Mouse (Mus musculus) forebrain, embryonic 10.5 days (tissue): ENCODE measurements at regions not wholly inside any gene's neighbourhood (a gene's known extent, or its start where the extent isn't known, plus 50 kb on each side); places are given as distances from the start of the nearest gene placed in this dataset.

Source experiments
- DNase-seq: peaks from one replicate; pipeline ENCODE4 v3.0.0-alpha.2; 2017; ENCODE audit warnings: low spot score; ENCODE audit errors: extremely low spot score
- H3K27ac ChIP-seq: fragments of 300-500 bp; sonication (generic); 2 replicates; pipeline ENCODE4 v1.5.1; 2016; ENCODE audit warnings: mild to moderate bottlenecking
- H3K27me3 ChIP-seq: fragments of 300-500 bp; sonication (generic); 2 replicates; pipeline ENCODE4 v1.6.1; 2016; ENCODE audit warnings: mild to moderate bottlenecking; ENCODE audit not compliant: poor library complexity, severe bottlenecking
- H3K36me3 ChIP-seq: fragments of 300-500 bp; sonication (generic); replicated peaks from 2 replicates; pipeline ENCODE4 v1.6.1; 2016; ENCODE audit warnings: mild to moderate bottlenecking, moderate library complexity
- H3K4me1 ChIP-seq: fragments of 300-500 bp; sonication (generic); 2 replicates; pipeline ENCODE4 v1.6.1; 2016
- H3K4me3 ChIP-seq: fragments of 300-500 bp; sonication (generic); 2 replicates; pipeline ENCODE4 v1.5.1; 2016; ENCODE audit warnings: mild to moderate bottlenecking, moderate library complexity
- H3K9me3 ChIP-seq: fragments of 300-500 bp; sonication (generic); 2 replicates; pipeline ENCODE4 v1.6.1; 2016; ENCODE audit warnings: mild to moderate bottlenecking, moderate library complexity
- WGBS: fragments of 180-500 bp; shearing (Covaris S2); methylation state at CpG from one replicate; pipeline ENCODE4 v1.1.7; 2016; 5-methylcytosine and 5-hydroxymethylcytosine counted together

- Histone ChIP-seq H3K4me1 (no peaks in the 10 kb centered on the region; the same call in 1 of the 2 replicates), H3K27ac (no peak overlapping the region), H3K9me3 (no peaks in the 10 kb centered on the region), H3K4me3 (no peak overlapping the region), H3K27me3 (no peaks in the 10 kb centered on the region), H3K36me3 (no peaks in the 10 kb centered on the region)
- no peak for DNase-seq
- WGBS = 78% methylated on average over 5 of the region's 5 CpGs
Observed at GRCm38 (mm10) chr14:24731872-24732525, 245.1 kb downstream of the Rps24 start.

GRCm38 (mm10) chr14:24733326-24733725 is 246.4 kb downstream of the Rps24 start:
- Histone ChIP-seq H3K36me3 (no peaks in the 10 kb centered on the region), H3K9me3 (no peaks in the 10 kb centered on the region), H3K27me3 (no peaks in the 10 kb centered on the region), H3K27ac (no peak overlapping the region), H3K4me1 (peaks cover 3% of the 10 kb centered on the region), H3K4me3 (no peak overlapping the region)
- DNase-seq = no peak
- 89% methylated on average over 7 of the region's 7 CpGs for WGBS

- H3K36me3 ChIP-seq = no peaks in the 10 kb centered on the region
- no peaks in the 10 kb centered on the region for H3K27me3 ChIP-seq
- no peak overlapping the region for H3K4me3 ChIP-seq
- peaks cover 14% of the 10 kb centered on the region for H3K4me1 ChIP-seq
- peaks cover 3% of the 10 kb centered on the region for H3K9me3 ChIP-seq
- no peak for DNase-seq
- H3K27ac ChIP-seq = peak overlapping the region; percentile 41; the same call in 1 of the 2 replicates
Observed at GRCm38 (mm10) chr14:24738869-24739268, 251.9 kb downstream of the Rps24 start.

GRCm38 (mm10) chr14:24744451-24744850 is 257.5 kb downstream of the Rps24 start:
- Histone ChIP-seq H3K36me3 (no peaks in the 10 kb centered on the region), H3K4me1 (peaks cover 20% of the 10 kb centered on the region), H3K27me3 (no peaks in the 10 kb centered on the region), H3K27ac (no peak overlapping the region), H3K4me3 (no peak overlapping the region), H3K9me3 (peaks cover 3% of the 10 kb centered on the region)
- WGBS = 77% methylated on average over 2 of the region's 2 CpGs
- no peak for DNase-seq

- H3K27me3 ChIP-seq = no peaks in the 10 kb centered on the region
- peaks cover 3% of the 10 kb centered on the region for H3K9me3 ChIP-seq
- H3K27ac ChIP-seq = no peak overlapping the region
- no peaks in the 10 kb centered on the region for H3K36me3 ChIP-seq
- WGBS = 68% methylated on average over 3 of the region's 3 CpGs
- no peak for DNase-seq
- peaks cover 22% of the 10 kb centered on the region for H3K4me1 ChIP-seq
- no peak overlapping the region for H3K4me3 ChIP-seq
Observed at GRCm38 (mm10) chr14:24745730-24746129, 258.8 kb downstream of the Rps24 start.

GRCm38 (mm10) chr14:24747471-24747795 is 260.5 kb downstream of the Rps24 start:
- DNase-seq = no peak
- no peaks in the 10 kb centered on the region for H3K9me3 ChIP-seq
- H3K36me3 ChIP-seq = no peaks in the 10 kb centered on the region
- peak overlapping the region; percentile 63; the same call in 1 of the 2 replicates for H3K27ac ChIP-seq
- WGBS = 62% methylated on average over 4 of the region's 4 CpGs
- H3K4me1 ChIP-seq = peaks cover 32% of the 10 kb centered on the region
- no peaks in the 10 kb centered on the region for H3K27me3 ChIP-seq
- no peak overlapping the region for H3K4me3 ChIP-seq

- Histone ChIP-seq H3K27me3 (no peaks in the 10 kb centered on the region), H3K36me3 (no peaks in the 10 kb centered on the region), H3K9me3 (no peaks in the 10 kb centered on the region), H3K27ac (peak overlapping the region; percentile 63), H3K4me1 (peaks cover 32% of the 10 kb centered on the region), H3K4me3 (no peak overlapping the region)
- DNase-seq = no peak
- 75% methylated on average over 7 of the region's 7 CpGs for WGBS
Observed at GRCm38 (mm10) chr14:24747796-24748496, 261.0 kb downstream of the Rps24 start.

GRCm38 (mm10) chr14:24748497-24748862 is 261.6 kb downstream of the Rps24 start:
- H3K9me3 ChIP-seq = no peaks in the 10 kb centered on the region
- peaks cover 32% of the 10 kb centered on the region for H3K4me1 ChIP-seq
- WGBS = 85% methylated on average over 2 of the region's 2 CpGs
- no peak overlapping the region for H3K4me3 ChIP-seq
- no peaks in the 10 kb centered on the region for H3K27me3 ChIP-seq
- no peak for DNase-seq
- no peak overlapping the region for H3K27ac ChIP-seq
- H3K36me3 ChIP-seq = no peaks in the 10 kb centered on the region

GRCm38 (mm10) chr14:24749313-24749712 is 262.4 kb downstream of the Rps24 start:
- no peak for DNase-seq
- no peaks in the 10 kb centered on the region for H3K27me3 ChIP-seq
- 0 out of 2 replicates have a peak overlapping the region, but pooled peaks have one; percentile 32 for H3K27ac ChIP-seq
- no peak overlapping the region for H3K4me3 ChIP-seq
- no peaks in the 10 kb centered on the region for H3K36me3 ChIP-seq
- WGBS = 85% methylated on average over 9 of the region's 9 CpGs
- peaks cover 30% of the 10 kb centered on the region for H3K4me1 ChIP-seq
- no peaks in the 10 kb centered on the region for H3K9me3 ChIP-seq

- Histone ChIP-seq H3K36me3 (no peaks in the 10 kb centered on the region), H3K4me1 (peaks cover 25% of the 10 kb centered on the region), H3K27ac (0 out of 2 replicates have a peak overlapping the region, but pooled peaks have one; percentile 1), H3K27me3 (no peaks in the 10 kb centered on the region), H3K9me3 (no peaks in the 10 kb centered on the region), H3K4me3 (no peak overlapping the region)
- DNase-seq = no peak
- 94% methylated on average over 8 of the region's 8 CpGs for WGBS
Observed at GRCm38 (mm10) chr14:24751227-24751626, 264.3 kb downstream of the Rps24 start.

- no peak overlapping the region for H3K27ac ChIP-seq
- no peak for DNase-seq
- H3K4me1 ChIP-seq = peaks cover 31% of the 10 kb centered on the region
- no peaks in the 10 kb centered on the region for H3K36me3 ChIP-seq
- 61% methylated on average over 1 of the region's 1 CpGs for WGBS
- H3K27me3 ChIP-seq = no peaks in the 10 kb centered on the region
- no peaks in the 10 kb centered on the region for H3K9me3 ChIP-seq
- H3K4me3 ChIP-seq = no peak overlapping the region
Observed at GRCm38 (mm10) chr14:24754753-24755152, 267.8 kb downstream of the Rps24 start.

- DNase-seq = no peak
- 93% methylated on average over 12 of the region's 12 CpGs for WGBS
- Histone ChIP-seq H3K9me3 (no peaks in the 10 kb centered on the region), H3K27me3 (0 out of 2 replicates have a peak, but pooled peaks cover 4% of the 10 kb centered on the region), H3K4me3 (no peak overlapping the region), H3K36me3 (no peaks in the 10 kb centered on the region), H3K4me1 (peaks cover 37% of the 10 kb centered on the region), H3K27ac (no peak overlapping the region)
Observed at GRCm38 (mm10) chr14:24755426-24756117, 268.6 kb downstream of the Rps24 start.

GRCm38 (mm10) chr14:24757302-24757701 is 270.4 kb downstream of the Rps24 start:
- Histone ChIP-seq H3K9me3 (no peaks in the 10 kb centered on the region), H3K4me1 (peaks cover 45% of the 10 kb centered on the region), H3K27me3 (0 out of 2 replicates have a peak, but pooled peaks cover 11% of the 10 kb centered on the region), H3K27ac (peak overlapping the region; percentile 36; the same call in 1 of the 2 replicates), H3K4me3 (no peak overlapping the region), H3K36me3 (no peaks in the 10 kb centered on the region)
- DNase-seq = no peak
- WGBS = 94% methylated on average over 1 of the region's 1 CpGs
